Mouse (Mus musculus): Measurements from ENCODE around the gene Zbtb7a. TPM values are rescaled to one million over a fixed set of nuclear protein-coding genes. Genes with fewer than 3 reads are reported as not detected.

Zbtb7a gene
- polyA plus RNA-seq, 1 experiment from 2014 or later, result 13.6 TPM

GRCm38 (mm10) chr10:81138131-81138782 lies 3.2 kb downstream of the Zbtb7a start:
- Histone ChIP-seq H3K9ac (ENCODE audit: low read depth, low read length) (peak overlapping the region; percentile 89), H3K4me1 (ENCODE audit: control insufficient read depth, insufficient read depth, low read depth, low read length) (peaks cover 45% of the 10 kb centered on the region), H3K27ac (ENCODE audit: low read depth, low read length) (peak overlapping the region; percentile 79), H3K9me3 (ENCODE audit: control insufficient read depth, low read length) (no peaks in the 10 kb centered on the region), H3K27me3 (replicated peaks; ENCODE audit: control insufficient read depth, insufficient read depth, low read length) (peaks cover 8% of the 10 kb centered on the region; the same call in 1 of the 2 replicates), H3K4me3 (ENCODE audit: low read length) (peak overlapping the region; percentile 88), H3K4me2 (ENCODE audit: low read length) (peak overlapping the region; percentile 92), H3K36me3 (ENCODE audit: control insufficient read depth, insufficient read depth, low read length) (no peaks in the 10 kb centered on the region)
- WGBS, result 3% methylated on average over 22 of the region's 24 CpGs
- ATAC-seq, result 0 out of 2 replicates have a peak, but pooled peaks have one; percentile 0

GRCm38 (mm10) chr10:81138821-81139528 lies 4.0 kb downstream of the Zbtb7a start:
- peak overlapping the region; percentile 79 for H3K27ac ChIP-seq (ENCODE audit: low read depth, low read length)

DNA sequence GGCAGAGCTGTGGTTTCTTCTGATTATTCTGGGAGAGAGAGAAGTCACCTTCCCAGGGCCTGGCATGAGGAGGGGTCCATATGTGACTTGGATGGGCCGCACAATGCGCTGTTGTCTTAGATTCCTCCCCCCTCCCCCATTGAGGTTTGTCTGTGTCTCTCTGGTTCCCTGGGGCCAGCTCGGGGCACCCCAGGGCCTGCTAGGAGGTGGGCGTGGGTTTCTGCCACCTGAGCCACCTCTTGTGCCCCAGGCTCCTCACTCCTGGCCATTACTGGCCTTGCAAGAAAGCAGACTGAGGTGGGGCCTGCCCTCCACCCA lies 4.5 kb downstream of the Zbtb7a start:
- 69% methylated on average over 4 of the region's 4 CpGs for WGBS
- H3K9ac ChIP-seq (ENCODE audit: low read depth, low read length), result peak overlapping the region; percentile 13; the same call in 1 of the 2 replicates
- H3K36me3 ChIP-seq (ENCODE audit: control insufficient read depth, insufficient read depth, low read length), result peaks cover 8% of the 10 kb centered on the region
- no peaks in the 10 kb centered on the region for H3K9me3 ChIP-seq (ENCODE audit: control insufficient read depth, low read length)
- no peak for ATAC-seq
- peak overlapping the region; percentile 88; the same call in 1 of the 2 replicates for H3K4me3 ChIP-seq (ENCODE audit: low read length)
- H3K27me3 ChIP-seq (replicated peaks; ENCODE audit: control insufficient read depth, insufficient read depth, low read length), result peaks cover 5% of the 10 kb centered on the region; the same call in 1 of the 2 replicates
- no peak overlapping the region for H3K27ac ChIP-seq (ENCODE audit: low read depth, low read length)
- H3K4me1 ChIP-seq (ENCODE audit: control insufficient read depth, insufficient read depth, low read depth, low read length), result peaks cover 45% of the 10 kb centered on the region
- peak overlapping the region; percentile 92 for H3K4me2 ChIP-seq (ENCODE audit: low read length)

More at GRCm38 (mm10) chr10:81138821-81139528, 4.0 kb downstream of the Zbtb7a start:
- Histone ChIP-seq H3K9me3 (ENCODE audit: control insufficient read depth, low read length) (no peaks in the 10 kb centered on the region), H3K27me3 (replicated peaks; ENCODE audit: control insufficient read depth, insufficient read depth, low read length) (peaks cover 8% of the 10 kb centered on the region; the same call in 1 of the 2 replicates), H3K9ac (ENCODE audit: low read depth, low read length) (peak overlapping the region; percentile 89), H3K4me3 (ENCODE audit: low read length) (peak overlapping the region; percentile 88), H3K4me2 (ENCODE audit: low read length) (peak overlapping the region; percentile 92), H3K4me1 (ENCODE audit: control insufficient read depth, insufficient read depth, low read depth, low read length) (peaks cover 45% of the 10 kb centered on the region), H3K36me3 (ENCODE audit: control insufficient read depth, insufficient read depth, low read length) (peaks cover 3% of the 10 kb centered on the region)
- ATAC-seq, result no peak
- 57% methylated on average over 11 of the region's 11 CpGs for WGBS

DNA sequence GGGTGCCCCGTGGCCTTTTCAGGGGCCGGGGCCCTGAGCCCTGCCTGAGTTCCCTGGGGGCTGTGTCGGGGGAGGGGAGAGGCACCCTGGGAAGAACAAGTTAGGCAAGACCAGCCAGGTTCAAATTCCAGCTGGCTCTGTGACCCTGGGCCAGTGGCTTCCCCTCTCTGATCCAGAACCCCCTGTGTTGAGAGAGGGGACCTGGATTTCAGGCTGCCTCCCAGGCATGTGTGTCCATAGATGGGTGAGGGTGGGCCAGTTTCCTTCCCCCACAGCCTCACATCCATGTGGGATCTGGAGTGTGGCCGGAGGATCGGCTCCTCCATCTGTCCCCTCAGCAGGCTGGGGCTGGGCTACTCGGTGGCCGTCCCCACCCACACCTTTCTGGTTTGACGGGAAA lies 5.0 kb downstream of the Zbtb7a start:
- H3K27me3 ChIP-seq (replicated peaks; ENCODE audit: control insufficient read depth, insufficient read depth, low read length), result peaks cover 3% of the 10 kb centered on the region; the same call in 1 of the 2 replicates
- 56% methylated on average over 8 of the region's 8 CpGs for WGBS
- ATAC-seq, result no peak
- peaks cover 14% of the 10 kb centered on the region for H3K36me3 ChIP-seq (ENCODE audit: control insufficient read depth, insufficient read depth, low read length)
- H3K4me3 ChIP-seq (ENCODE audit: low read length), result no peak overlapping the region
- H3K9me3 ChIP-seq (ENCODE audit: control insufficient read depth, low read length), result no peaks in the 10 kb centered on the region
- H3K4me2 ChIP-seq (ENCODE audit: low read length), result peak overlapping the region; percentile 24; the same call in 1 of the 2 replicates
- H3K27ac ChIP-seq (ENCODE audit: low read depth, low read length), result no peak overlapping the region
- H3K4me1 ChIP-seq (ENCODE audit: control insufficient read depth, insufficient read depth, low read depth, low read length), result peaks cover 45% of the 10 kb centered on the region
- peak overlapping the region; percentile 36 for H3K9ac ChIP-seq (ENCODE audit: low read depth, low read length)

GRCm38 (mm10) chr10:81140717-81141454 lies 5.9 kb downstream of the Zbtb7a start:
- 67% methylated on average over 10 of the region's 10 CpGs for WGBS
- Histone ChIP-seq H3K36me3 (ENCODE audit: control insufficient read depth, insufficient read depth, low read length) (peaks cover 19% of the 10 kb centered on the region), H3K9ac (ENCODE audit: low read depth, low read length) (no peak overlapping the region; the same call in 1 of the 2 replicates), H3K9me3 (ENCODE audit: control insufficient read depth, low read length) (no peaks in the 10 kb centered on the region), H3K4me1 (ENCODE audit: control insufficient read depth, insufficient read depth, low read depth, low read length) (peaks cover 37% of the 10 kb centered on the region), H3K4me2 (ENCODE audit: low read length) (peak overlapping the region; percentile 24; the same call in 1 of the 2 replicates), H3K4me3 (ENCODE audit: low read length) (no peak overlapping the region), H3K27me3 (replicated peaks; ENCODE audit: control insufficient read depth, insufficient read depth, low read length) (no peaks in the 10 kb centered on the region), H3K27ac (ENCODE audit: low read depth, low read length) (no peak overlapping the region)
- ATAC-seq, result no peak

DNA sequence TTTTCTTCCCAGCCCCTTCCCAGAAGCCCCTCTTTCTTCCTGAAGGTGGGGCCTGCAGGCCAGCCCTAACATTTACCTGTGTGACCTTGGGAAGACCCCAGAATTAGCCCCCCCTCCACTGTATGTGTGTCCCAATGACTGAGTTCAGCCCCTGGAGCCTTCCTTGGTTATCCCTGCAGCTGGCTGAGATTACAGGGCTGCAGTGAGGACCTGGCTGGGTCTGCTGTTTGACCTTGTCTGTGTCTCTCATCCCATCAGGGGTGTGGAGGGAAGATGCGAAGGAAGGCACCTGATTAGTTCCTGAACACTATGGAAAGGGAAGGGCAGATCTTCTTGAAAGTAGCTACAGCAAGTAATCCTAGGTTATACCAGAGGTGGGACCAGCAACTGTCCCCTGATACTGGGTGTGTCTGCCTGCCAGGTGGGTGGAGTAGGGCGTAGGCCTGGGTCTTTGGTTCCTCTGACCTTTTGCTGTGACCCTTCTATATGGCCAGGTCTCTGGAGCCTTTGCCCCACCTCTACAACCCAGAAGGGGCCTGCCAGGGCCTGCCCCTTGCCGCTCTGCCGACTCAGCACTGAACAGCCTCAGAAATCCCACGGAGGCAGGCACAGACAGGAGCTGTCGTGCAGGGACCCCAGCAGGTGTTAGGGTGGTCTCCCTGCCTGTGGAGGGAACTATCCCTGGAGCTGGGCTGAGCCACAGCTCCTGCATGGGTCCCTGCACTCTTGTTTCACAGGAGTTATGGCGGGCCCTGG lies 6.6 kb downstream of the Zbtb7a start:
- Histone ChIP-seq H3K36me3 (ENCODE audit: control insufficient read depth, insufficient read depth, low read length) (peaks cover 25% of the 10 kb centered on the region), H3K9ac (ENCODE audit: low read depth, low read length) (no peak overlapping the region), H3K27ac (ENCODE audit: low read depth, low read length) (no peak overlapping the region), H3K27me3 (replicated peaks; ENCODE audit: control insufficient read depth, insufficient read depth, low read length) (no peaks in the 10 kb centered on the region), H3K4me1 (ENCODE audit: control insufficient read depth, insufficient read depth, low read depth, low read length) (peaks cover 36% of the 10 kb centered on the region), H3K9me3 (ENCODE audit: control insufficient read depth, low read length) (no peaks in the 10 kb centered on the region), H3K4me2 (ENCODE audit: low read length) (no peak overlapping the region), H3K4me3 (ENCODE audit: low read length) (no peak overlapping the region)
- 79% methylated on average over 7 of the region's 7 CpGs for WGBS
- ATAC-seq, result no peak

GRCm38 (mm10) chr10:81142551-81142981 lies 7.5 kb downstream of the Zbtb7a start:
- 61% methylated on average over 5 of the region's 5 CpGs for WGBS
- Histone ChIP-seq H3K4me2 (ENCODE audit: low read length) (no peak overlapping the region), H3K27me3 (replicated peaks; ENCODE audit: control insufficient read depth, insufficient read depth, low read length) (no peaks in the 10 kb centered on the region), H3K36me3 (ENCODE audit: control insufficient read depth, insufficient read depth, low read length) (peaks cover 30% of the 10 kb centered on the region), H3K27ac (ENCODE audit: low read depth, low read length) (no peak overlapping the region), H3K4me1 (ENCODE audit: control insufficient read depth, insufficient read depth, low read depth, low read length) (peaks cover 36% of the 10 kb centered on the region), H3K4me3 (ENCODE audit: low read length) (no peak overlapping the region), H3K9me3 (ENCODE audit: control insufficient read depth, low read length) (no peaks in the 10 kb centered on the region), H3K9ac (ENCODE audit: low read depth, low read length) (no peak overlapping the region)
- no peak for ATAC-seq

DNA sequence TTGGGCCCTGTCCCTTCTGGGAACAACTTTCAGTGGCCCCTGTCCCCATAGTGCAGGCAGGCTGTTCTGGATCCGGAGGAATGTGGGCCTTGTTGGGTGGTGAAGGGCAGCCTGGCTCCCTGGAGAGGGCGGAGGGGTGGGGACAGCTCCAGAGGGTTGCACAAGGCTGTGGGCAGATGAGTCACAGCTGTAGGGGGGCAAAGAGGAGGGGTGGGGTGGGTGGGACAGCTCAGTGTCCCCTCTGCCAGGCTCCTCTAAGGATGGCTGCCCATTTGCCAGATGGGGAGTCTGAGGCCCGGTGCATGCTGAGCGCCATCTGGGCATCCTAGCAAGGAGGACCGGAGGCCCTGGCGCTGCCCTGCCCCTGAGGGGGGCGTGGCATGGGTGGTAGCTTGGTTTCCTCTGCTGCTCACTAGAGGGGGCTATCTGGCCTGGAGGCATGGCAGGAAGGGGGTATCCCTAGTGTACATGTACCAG lies 8.2 kb downstream of the Zbtb7a start:
- Histone ChIP-seq H3K27me3 (replicated peaks; ENCODE audit: control insufficient read depth, insufficient read depth, low read length) (no peaks in the 10 kb centered on the region), H3K4me3 (ENCODE audit: low read length) (no peak overlapping the region), H3K36me3 (ENCODE audit: control insufficient read depth, insufficient read depth, low read length) (peaks cover 37% of the 10 kb centered on the region), H3K27ac (ENCODE audit: low read depth, low read length) (no peak overlapping the region), H3K9ac (ENCODE audit: low read depth, low read length) (no peak overlapping the region), H3K9me3 (ENCODE audit: control insufficient read depth, low read length) (no peaks in the 10 kb centered on the region), H3K4me2 (ENCODE audit: low read length) (no peak overlapping the region), H3K4me1 (ENCODE audit: control insufficient read depth, insufficient read depth, low read depth, low read length) (peaks cover 36% of the 10 kb centered on the region)
- no peak for ATAC-seq
- WGBS, result 88% methylated on average over 7 of the region's 7 CpGs

All from hindbrain, embryonic 16.5 days (tissue).